28 mouse cellular contexts compared by ENCODE assay signal in the genomic region with DNA sequence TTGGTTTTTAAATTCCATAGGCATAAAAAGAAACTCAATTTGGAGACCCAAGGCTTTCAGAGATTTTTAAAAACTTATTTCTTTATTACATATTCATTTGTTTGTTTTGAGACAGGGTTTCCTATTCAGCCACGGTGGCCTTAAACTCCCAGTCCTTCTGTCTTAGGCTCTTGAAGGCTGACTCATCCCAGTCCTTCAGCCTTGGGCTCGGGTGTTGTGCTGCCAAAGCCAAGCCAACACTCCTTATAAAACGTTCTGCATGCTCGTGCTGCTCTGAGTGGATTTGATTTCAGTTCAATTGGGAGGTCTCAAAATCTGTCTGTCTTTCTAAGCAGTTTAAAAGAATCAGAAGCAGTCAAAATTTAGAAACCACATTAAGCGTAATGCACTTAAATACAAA.
DNase-seq lines count a peak whose midpoint lies in the region; ATAC-seq lines count a peak whose summit lies in the region.
"Had no signal": no experiment of that assay in that cellular context is flagged by ENCODE, and none has a peak within 500 bp of the region (broad histone marks: within the 10 kb centered on the region; RNA-seq: fewer than 3 reads in every experiment).

No protein-coding gene starts in this region.

- H3K4me3 ChIP-seq in midbrain, embryonic 13.5 days (replicated peaks), result no peak overlapping the region
- H3K4me3 ChIP-seq: forebrain, embryonic 10.5 days; forebrain, embryonic 13.5 days; gastrocnemius, adult 2 months; heart, embryonic 12.5 days; heart, embryonic 15.5 days had no signal

- 81% methylated on average over 5 of the region's 5 CpGs for WGBS in midbrain, embryonic 13.5 days

- H3K27me3 ChIP-seq in midbrain, embryonic 13.5 days, result no peaks in the 10 kb centered on the region
- H3K27me3 ChIP-seq: CH12.LX; forebrain, embryonic 13.5 days; heart, embryonic 12.5 days; heart, embryonic 15.5 days had no signal

- no peaks in the 10 kb centered on the region for H3K9me3 ChIP-seq in midbrain, embryonic 13.5 days
- H3K9me3 ChIP-seq: forebrain, embryonic 10.5 days; forebrain, embryonic 13.5 days; heart, embryonic 12.5 days; heart, embryonic 15.5 days had no signal

- no peak overlapping the region for H3K9ac ChIP-seq in midbrain, embryonic 13.5 days (replicated peaks)
- H3K9ac ChIP-seq: forebrain, embryonic 13.5 days; heart, embryonic 12.5 days; heart, embryonic 15.5 days; hindbrain, embryonic 14.5 days had no signal

- intact Hi-C loops in heart, postnatal 14 days (cut with DNase I), result no loop called here

- H3K36me3 ChIP-seq in midbrain, embryonic 13.5 days, result no peaks in the 10 kb centered on the region
- H3K36me3 ChIP-seq: forebrain, embryonic 10.5 days; G1E; heart, embryonic 12.5 days; heart, embryonic 15.5 days had no signal

- no peak overlapping the region for H3K4me2 ChIP-seq in midbrain, embryonic 13.5 days (replicated peaks)
- H3K4me2 ChIP-seq: forebrain, embryonic 13.5 days; heart, embryonic 12.5 days; heart, embryonic 15.5 days; hindbrain, embryonic 14.5 days had no signal

- peak; percentile 48 for DNase-seq in heart, adult 11 months
- no peak for DNase-seq in heart, postnatal 14 days
- peak; percentile 59 for DNase-seq in adrenal gland, postnatal 14 days
- DNase-seq in brain, adult 2 months (ENCODE audit: low read depth, low spot score), result peak; percentile 16
- DNase-seq in frontal cortex, postnatal 10 days (ENCODE audit: low spot score in 2 of 2), result no peak
- DNase-seq: B cell, adult 2 months; cerebellum, adult 18-20 months; cerebellum, adult 9-10 months; cerebellum, postnatal 14 days; gastrocnemius, adult 2 months; gastrocnemius, postnatal 14 days; heart, adult 18-20 months; heart, postnatal 10 days; heart, postnatal 4 days; kidney, adult 18-20 months had no signal

- no peaks in the 10 kb centered on the region for H3K4me1 ChIP-seq in midbrain, embryonic 13.5 days (replicated peaks)
- H3K4me1 ChIP-seq: forebrain, embryonic 10.5 days; forebrain, embryonic 13.5 days had no signal

- no peak for ATAC-seq in midbrain, embryonic 13.5 days
- ATAC-seq: forebrain, embryonic 13.5 days; forebrain, embryonic 16.5 days; hindbrain, postnatal 0 days; inflammation-experienced regulatory T-cells, adult 6 months; intestine, embryonic 16.5 days; Patski had no signal

- H3K27ac ChIP-seq in midbrain, embryonic 13.5 days, result no peak overlapping the region
- H3K27ac ChIP-seq: forebrain, embryonic 10.5 days; forebrain, embryonic 13.5 days; gastrocnemius, adult 2 months; heart, embryonic 15.5 days; hindbrain, embryonic 14.5 days; hindbrain, postnatal 0 days had no signal

Comparison
In these comparisons a context has a peak if more than half of its experiments do, and no peak if none do; other contexts are left out.
1. DNase-seq: peak in heart, adult 11 months (single experiment), adrenal gland, postnatal 14 days (single experiment) and brain, adult 2 months (single experiment); none in heart, postnatal 14 days (0 of 2) and frontal cortex, postnatal 10 days (0 of 2).